ENCODE assay signal across 8 mouse cellular contexts in the genomic region with DNA sequence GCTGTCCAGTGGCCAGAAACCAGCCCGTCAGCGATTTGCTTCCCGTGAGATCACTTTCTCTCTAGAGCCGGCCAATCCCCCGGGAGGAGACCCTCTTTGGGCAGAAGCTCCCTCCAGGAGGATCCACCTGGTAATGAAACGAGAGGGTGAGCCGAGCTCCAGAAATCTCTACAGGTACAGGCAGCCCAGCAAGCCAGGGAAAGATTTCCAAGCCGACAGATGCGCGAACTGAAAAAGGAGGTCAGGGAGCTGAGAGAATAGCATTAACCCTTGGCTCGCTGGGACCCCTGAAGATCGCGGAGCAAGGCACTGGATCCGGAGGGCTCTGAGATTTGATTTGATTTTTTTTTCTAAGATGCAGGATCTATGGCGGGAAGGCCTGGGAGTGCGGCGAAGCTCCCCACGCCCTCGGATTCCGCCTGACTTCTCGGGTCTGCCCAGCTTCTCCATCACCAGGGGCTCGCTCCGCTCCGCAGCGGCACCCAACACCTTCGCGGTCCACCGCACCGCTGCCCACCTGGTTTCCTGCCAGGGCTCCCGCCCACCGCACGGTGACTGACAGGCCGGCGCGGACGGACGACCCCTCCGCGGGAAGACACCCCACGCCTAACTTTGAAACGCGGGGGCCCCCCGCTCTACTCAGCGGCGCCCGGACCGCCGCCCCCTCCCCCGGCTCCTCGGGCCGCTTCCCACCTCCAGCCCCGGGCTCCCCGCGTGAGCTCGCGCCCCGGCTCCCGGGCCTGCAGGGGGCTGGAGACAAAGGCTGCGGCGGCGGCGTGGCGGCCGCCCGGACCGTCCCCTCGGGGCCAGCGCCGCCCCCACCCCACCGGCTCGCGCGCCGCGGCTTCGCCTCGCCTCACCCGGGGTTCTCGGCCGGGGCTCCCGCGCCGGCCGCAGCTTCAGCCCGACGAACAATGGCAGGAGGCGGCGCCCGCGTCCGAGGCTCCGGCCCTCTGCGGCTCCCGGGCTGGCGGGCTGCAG. TPM values are rescaled to one million over a fixed set of nuclear protein-coding genes. Genes with fewer than 3 reads are reported as not detected.
A peak's percentile ranks its signal among the peaks of the same experiment; 100 is the strongest.
DNase-seq lines count a peak whose midpoint lies in the region; ATAC-seq and TF ChIP-seq lines count a peak whose summit lies in the region.

No protein-coding gene starts in this region.

- peak; percentile 46 for ATAC-seq in intestine, postnatal 0 days
- peak; percentile 12 for ATAC-seq in liver, embryonic 16.5 days (ENCODE audit: low read depth)
- peak; percentile 68 for ATAC-seq in neural tube, embryonic 14.5 days (ENCODE audit: low read depth)

- TF ChIP-seq CTCF in spleen, adult 2 months (IDR thresholded peaks at IDR 0.05; ENCODE audit: extremely low read depth, insufficient read depth, insufficient read length, insufficient replicate concordance) = no peak
- no peak for TF ChIP-seq CTCF in intestine, postnatal 0 days (IDR thresholded peaks at IDR 0.05; ENCODE audit: low read depth)

- 5% methylated on average over 92 of the region's 95 CpGs for WGBS in spleen, adult 2 months
- WGBS in intestine, postnatal 0 days = 4% methylated on average over 72 of the region's 95 CpGs
- WGBS in liver, embryonic 16.5 days (ENCODE audit: insufficient replicate concordance) = 3% methylated on average over 88 of the region's 95 CpGs
- WGBS in neural tube, embryonic 14.5 days = under 1% methylated on average over 73 of the region's 95 CpGs

- peak overlapping the region; percentile 48 for H3K27ac ChIP-seq in spleen, adult 2 months (ENCODE audit: insufficient read depth, low read length)
- H3K27ac ChIP-seq in intestine, postnatal 0 days (ENCODE audit: low read depth, low read length) = peak overlapping the region; percentile 61
- H3K27ac ChIP-seq in liver, embryonic 16.5 days (ENCODE audit: low read length) = no peak overlapping the region; the same call in 1 of the 2 replicates
- peak overlapping the region; percentile 97 for H3K27ac ChIP-seq in neural tube, embryonic 14.5 days (ENCODE audit: low read depth, low read length)

- no peaks in the 10 kb centered on the region for H3K4me1 ChIP-seq in spleen, adult 2 months (ENCODE audit: control insufficient read depth, insufficient read depth, insufficient read length)
- no peaks in the 10 kb centered on the region for H3K4me1 ChIP-seq in intestine, postnatal 0 days (replicated peaks; ENCODE audit: control insufficient read depth, insufficient read depth, low read length)
- peaks cover 46% of the 10 kb centered on the region for H3K4me1 ChIP-seq in liver, embryonic 16.5 days (ENCODE audit: control insufficient read depth, low read depth, low read length)
- H3K4me1 ChIP-seq in neural tube, embryonic 14.5 days (ENCODE audit: control insufficient read depth, insufficient read depth, low read length) = peaks cover 28% of the 10 kb centered on the region

- TF ChIP-seq POLR2A in spleen, adult 2 months (IDR thresholded peaks at IDR 0.05; ENCODE audit: low read depth, low read length) = no peak

- H3K9ac ChIP-seq in intestine, postnatal 0 days (ENCODE audit: low read depth, low read length) = peak overlapping the region; percentile 85
- H3K9ac ChIP-seq in liver, embryonic 16.5 days (ENCODE audit: low read depth, low read length) = peak overlapping the region; percentile 81
- peak overlapping the region; percentile 98 for H3K9ac ChIP-seq in neural tube, embryonic 14.5 days (replicated peaks; ENCODE audit: low read depth, low read length)

- H3K27me3 ChIP-seq in spleen, adult 2 months (ENCODE audit: control insufficient read depth, insufficient read depth, low read length) = no peaks in the 10 kb centered on the region
- H3K27me3 ChIP-seq in intestine, postnatal 0 days (replicated peaks; ENCODE audit: control insufficient read depth, insufficient read depth, low read length) = no peaks in the 10 kb centered on the region
- no peaks in the 10 kb centered on the region for H3K27me3 ChIP-seq in liver, embryonic 16.5 days (ENCODE audit: control insufficient read depth, insufficient read depth, low read depth, low read length)
- H3K27me3 ChIP-seq in neural tube, embryonic 14.5 days (ENCODE audit: control insufficient read depth, insufficient read depth, low read length) = no peaks in the 10 kb centered on the region

- no peaks in the 10 kb centered on the region for H3K36me3 ChIP-seq in spleen, adult 2 months (ENCODE audit: control insufficient read depth, insufficient read depth, low read length)
- H3K36me3 ChIP-seq in intestine, postnatal 0 days (ENCODE audit: control insufficient read depth, insufficient read depth) = no peaks in the 10 kb centered on the region
- H3K36me3 ChIP-seq in liver, embryonic 16.5 days (ENCODE audit: control insufficient read depth, insufficient read depth) = peaks cover 7% of the 10 kb centered on the region; the same call in 1 of the 2 replicates
- H3K36me3 ChIP-seq in neural tube, embryonic 14.5 days (ENCODE audit: control insufficient read depth, insufficient read depth, low read length) = no peaks in the 10 kb centered on the region

- H3K4me2 ChIP-seq in intestine, postnatal 0 days (replicated peaks; ENCODE audit: low read depth) = peak overlapping the region; percentile 100
- peak overlapping the region; percentile 99 for H3K4me2 ChIP-seq in liver, embryonic 16.5 days (ENCODE audit: low read depth, low read length)
- H3K4me2 ChIP-seq in neural tube, embryonic 14.5 days (ENCODE audit: low read depth, low read length) = peak overlapping the region; percentile 76

- H3K4me3 ChIP-seq in spleen, adult 2 months (ENCODE audit: extremely low read depth, insufficient read depth, insufficient read length) = peak overlapping the region; percentile 68
- H3K4me3 ChIP-seq in intestine, postnatal 0 days (ENCODE audit: low read depth, low read length) = peak overlapping the region; percentile 79
- peak overlapping the region; percentile 72 for H3K4me3 ChIP-seq in liver, embryonic 16.5 days (ENCODE audit: low read depth, low read length)
- peak overlapping the region; percentile 95 for H3K4me3 ChIP-seq in neural tube, embryonic 14.5 days (ENCODE audit: low read depth, low read length)

- no peaks in the 10 kb centered on the region for H3K9me3 ChIP-seq in intestine, postnatal 0 days (ENCODE audit: control insufficient read depth)
- no peaks in the 10 kb centered on the region for H3K9me3 ChIP-seq in liver, embryonic 16.5 days (replicated peaks; ENCODE audit: control insufficient read depth, low read length)
- H3K9me3 ChIP-seq in neural tube, embryonic 14.5 days (ENCODE audit: control insufficient read depth, low read length) = no peaks in the 10 kb centered on the region

- DNase-seq in spleen, adult 2 months (ENCODE audit: low read depth in 1 of 2, low spot score in 2 of 2) = peak in 1 of 2 experiments; percentile 63
- no peak for DNase-seq in spleen, postnatal 14 days (ENCODE audit: low spot score in 2 of 2)
- peak; percentile 85 for DNase-seq in cerebellum, postnatal 10 days
- DNase-seq in gastrocnemius, postnatal 10 days = peak; percentile 13
- DNase-seq in thymus, postnatal 36 days = peak; percentile 59 to 72

RNA-seq across cellular contexts. Expression of gene Gm10300, which starts 26.2 kb away (rescaled TPM):
- polyA plus RNA-seq in spleen, adult 2 months (2012; rRNA removed) = 0.11 and 0.19 TPM in 2 replicates
- under 1 TPM in 1 of 2 experiments, not detected in 1; 0.18 TPM for total RNA-seq in gastrocnemius, postnatal 10 days (2021)
- 0.08 and 0.09 TPM in 2 replicates for polyA plus RNA-seq in intestine, postnatal 0 days (2015; fragmentation: Nextera tagmentation; extraction: Ambion mirVana)
- polyA plus RNA-seq in liver, embryonic 16.5 days (2015; fragmentation: Nextera tagmentation; extraction: Ambion mirVana) = 0.33 and 0.46 TPM in 2 replicates
- not detected in 2 replicates for polyA plus RNA-seq in neural tube, embryonic 14.5 days (2014; fragmentation: Nextera tagmentation; extraction: Ambion mirVana)

RNA-seq across cellular contexts. Expression of gene Epb41, which starts 26.8 kb away (rescaled TPM):
- 66.5 and 94.1 TPM in 2 replicates for polyA plus RNA-seq in spleen, adult 2 months (2012; rRNA removed)
- 10 to 100 TPM; 51.7 to 54.5 TPM for total RNA-seq in gastrocnemius, postnatal 10 days (2021)
- 22.2 TPM in 2 replicates for polyA plus RNA-seq in intestine, postnatal 0 days (2015; fragmentation: Nextera tagmentation; extraction: Ambion mirVana)
- polyA plus RNA-seq in liver, embryonic 16.5 days (2015; fragmentation: Nextera tagmentation; extraction: Ambion mirVana) = 196 and 232 TPM in 2 replicates
- polyA plus RNA-seq in neural tube, embryonic 14.5 days (2014; fragmentation: Nextera tagmentation; extraction: Ambion mirVana) = 68.1 and 86.1 TPM in 2 replicates

Comparison
In these comparisons a context has a peak if more than half of its experiments do, and no peak if none do; other contexts are left out.
1. DNase-seq: peak in cerebellum, postnatal 10 days (2 of 2), gastrocnemius, postnatal 10 days (single experiment) and thymus, postnatal 36 days (2 of 2); none in spleen, postnatal 14 days (0 of 2).
2. ATAC-seq: peak in every context shown above with its lines; median percentile 68 in neural tube, embryonic 14.5 days; 46 in intestine, postnatal 0 days; 12 in liver, embryonic 16.5 days.
3. Peak in every context shown above with its lines, with median percentiles within 50 percentile points of each other: H3K4me3 ChIP-seq, H3K4me2 ChIP-seq and H3K9ac ChIP-seq.